Mouse (Mus musculus): Measurements from ENCODE around the gene Npy4r.
A peak's percentile ranks its signal among the peaks of the same experiment; 100 is the strongest.

Npy4r gene

DNA sequence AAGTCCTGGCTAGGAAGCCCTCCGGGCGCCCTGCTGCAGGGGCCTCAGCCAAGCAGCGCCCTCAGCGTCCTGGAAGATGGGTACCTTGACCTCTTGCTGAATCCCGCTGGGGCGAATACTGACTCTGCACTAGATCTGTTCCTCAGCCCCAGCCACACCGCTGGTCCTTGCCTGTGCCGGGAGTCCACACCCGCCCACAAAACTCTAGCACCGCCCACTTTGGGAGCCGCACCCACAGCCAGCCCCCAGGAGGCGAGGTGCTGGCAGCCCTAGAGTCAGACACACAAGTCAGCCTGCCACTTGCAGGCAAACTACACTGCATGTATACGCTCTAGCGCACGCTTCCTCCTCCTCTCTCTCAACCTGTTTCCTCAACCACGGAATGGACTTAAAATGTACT lies at the start of gene Npy4r:
TSS of gene Npy4r (minus strand) at position 148 of the 400 bp plus-strand sequence.
- peak; percentile 5 for DNase-seq (ENCODE audit: low read depth, low spot score)

DNA sequence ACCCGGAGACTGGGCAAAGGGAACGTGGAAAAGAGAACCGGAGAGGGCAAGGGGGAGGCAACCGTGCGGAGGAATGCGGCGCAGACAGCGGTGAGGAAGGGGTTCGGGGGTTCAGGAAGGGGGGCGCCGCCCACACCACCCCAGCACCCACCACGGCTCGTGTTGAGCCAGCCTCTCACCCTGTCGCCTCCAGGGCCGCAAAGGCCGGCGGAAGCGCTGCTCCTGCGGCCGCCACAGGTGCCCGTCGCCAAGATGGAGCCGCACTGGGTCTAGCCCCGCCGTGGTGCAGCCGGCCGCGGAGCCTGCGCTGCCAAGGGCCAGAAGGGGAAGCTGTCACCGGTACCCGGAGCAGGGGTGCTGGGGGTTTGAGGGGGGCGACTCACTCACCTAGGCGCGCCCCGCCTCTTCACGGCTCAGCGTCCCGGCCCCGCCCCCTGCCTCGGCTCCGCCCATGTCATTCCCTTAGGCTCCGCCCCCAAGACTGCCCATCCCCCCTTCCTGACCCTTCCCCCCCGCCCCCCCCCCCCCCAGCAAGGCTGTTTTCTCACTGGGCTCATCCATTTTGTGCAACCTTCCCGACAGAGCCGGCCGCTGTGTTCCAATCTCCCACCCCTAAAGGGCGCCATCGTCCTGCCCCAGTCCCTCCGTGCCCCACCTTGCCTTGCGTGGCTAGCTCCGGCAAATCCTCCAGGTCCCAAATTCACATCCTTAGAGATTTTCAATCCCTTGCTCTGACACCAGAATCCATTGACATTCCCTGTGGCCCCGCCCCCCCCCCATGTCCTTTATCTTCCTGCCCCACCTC lies 49.1 kb upstream of the Npy4r start, which contains the start of gene Gprin2:
TSS of gene Gprin2 (minus strand) at position 423 of the 805 bp plus-strand sequence.
- DNase-seq (ENCODE audit: low read depth, low spot score), result peak; percentile 47

DNA sequence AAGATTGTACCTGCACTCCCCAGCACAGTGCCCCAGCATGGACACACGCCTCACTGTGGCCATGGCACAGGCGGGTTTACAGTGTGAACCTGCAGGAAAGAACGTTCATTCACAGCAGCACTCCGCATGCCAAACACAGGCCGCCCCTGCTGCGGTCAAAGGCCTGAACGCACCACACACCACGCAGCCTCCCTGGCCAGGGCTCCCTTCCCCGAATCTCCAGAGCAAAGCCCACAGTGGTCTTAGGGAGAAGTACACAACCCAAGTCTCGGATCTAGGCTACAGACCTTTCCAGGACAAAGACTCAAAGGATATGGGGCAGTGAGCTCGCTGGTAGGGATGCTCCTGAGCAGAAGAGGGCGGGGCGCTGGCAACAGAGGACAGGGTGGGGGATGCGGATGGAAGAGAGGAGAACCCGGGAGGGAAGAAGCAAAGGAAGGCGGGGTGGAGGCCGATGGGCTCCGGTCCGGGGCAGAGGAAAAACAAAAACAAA lies 48.5 kb upstream of the Npy4r start:
- DNase-seq (ENCODE audit: low read depth, low spot score), result peak; percentile 61

DNA sequence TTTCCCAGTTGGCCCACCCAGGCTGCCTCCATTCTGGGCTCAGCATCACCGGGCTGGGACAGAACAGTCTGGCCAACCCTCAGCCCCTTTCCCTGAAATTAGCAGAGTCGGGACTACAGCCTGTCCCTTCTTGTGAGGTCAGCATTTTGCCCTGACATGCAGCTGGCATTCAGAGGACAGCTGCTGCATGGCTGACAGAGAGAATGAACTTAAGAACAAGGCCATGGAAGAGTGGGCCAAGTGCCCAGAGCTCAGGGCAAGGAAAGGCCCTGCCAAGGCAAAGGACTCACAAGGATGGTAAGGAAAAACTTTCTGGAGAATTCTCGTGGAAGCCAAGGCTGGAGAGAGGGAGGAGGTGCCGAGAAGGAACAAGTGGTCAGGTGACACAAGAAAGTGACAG lies 44.4 kb upstream of the Npy4r start:
- DNase-seq (ENCODE audit: low read depth, low spot score), result no peak

DNA sequence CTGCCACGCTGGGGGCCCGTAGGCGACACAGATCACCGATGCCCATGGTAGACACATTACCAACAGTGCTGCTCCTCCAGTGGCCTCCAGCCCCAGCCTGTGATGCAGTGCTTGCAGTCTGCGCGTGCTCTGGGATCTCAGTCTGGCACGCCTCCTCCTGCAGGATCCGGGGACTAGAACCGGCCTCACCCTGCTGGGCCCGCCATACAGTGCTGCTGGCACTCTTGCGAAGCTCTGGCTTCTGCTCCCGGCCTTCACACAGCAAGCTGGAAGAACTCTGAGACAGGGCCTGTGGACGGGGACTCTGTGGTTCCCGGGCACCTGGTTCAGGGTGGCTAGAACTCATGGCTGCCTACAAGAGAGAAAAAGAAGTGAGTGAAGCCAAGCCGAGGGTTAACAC lies 43.2 kb upstream of the Npy4r start:
- DNase-seq (ENCODE audit: low read depth, low spot score), result no peak

DNA sequence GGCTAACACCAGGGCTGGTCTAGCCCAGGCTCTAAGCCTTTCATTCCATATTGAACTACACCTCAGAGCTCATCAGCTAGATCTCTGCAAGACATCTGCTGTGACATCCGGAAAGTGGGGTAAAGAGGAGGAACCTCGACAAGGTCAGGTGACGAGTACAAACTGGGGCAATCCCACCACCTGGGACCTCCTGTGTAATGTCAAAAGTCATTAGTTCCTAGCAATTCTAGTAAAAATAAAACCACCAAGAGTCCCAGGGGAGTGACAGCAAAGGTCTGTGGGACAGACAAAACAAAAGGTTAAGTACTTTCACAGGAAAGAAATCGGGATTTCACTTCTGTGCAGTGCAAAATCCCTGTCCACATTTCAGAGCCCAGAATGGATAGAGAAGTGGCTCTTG lies 41.6 kb upstream of the Npy4r start:
- no peak for DNase-seq (ENCODE audit: low read depth, low spot score)

DNA sequence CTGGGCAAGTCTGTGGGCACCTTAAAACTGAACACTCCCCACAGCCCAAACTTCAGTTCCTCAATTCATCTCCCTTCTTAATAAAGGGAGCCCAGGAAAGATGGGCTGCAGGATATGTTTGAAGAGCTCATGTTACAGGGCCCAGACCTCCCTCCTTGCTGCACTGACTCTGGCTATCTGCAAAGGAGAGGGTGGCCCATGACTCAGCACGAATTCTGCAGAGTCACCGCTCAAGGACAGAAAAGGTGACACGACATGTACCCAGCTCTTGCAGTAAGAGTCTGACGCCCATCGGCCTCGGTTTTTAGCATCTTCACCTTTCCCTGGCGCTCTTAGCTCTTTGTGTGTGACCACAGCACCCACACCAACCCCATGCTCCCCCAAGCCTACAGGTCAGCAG lies 38.1 kb upstream of the Npy4r start:
- DNase-seq (ENCODE audit: low read depth, low spot score), result peak; percentile 14

DNA sequence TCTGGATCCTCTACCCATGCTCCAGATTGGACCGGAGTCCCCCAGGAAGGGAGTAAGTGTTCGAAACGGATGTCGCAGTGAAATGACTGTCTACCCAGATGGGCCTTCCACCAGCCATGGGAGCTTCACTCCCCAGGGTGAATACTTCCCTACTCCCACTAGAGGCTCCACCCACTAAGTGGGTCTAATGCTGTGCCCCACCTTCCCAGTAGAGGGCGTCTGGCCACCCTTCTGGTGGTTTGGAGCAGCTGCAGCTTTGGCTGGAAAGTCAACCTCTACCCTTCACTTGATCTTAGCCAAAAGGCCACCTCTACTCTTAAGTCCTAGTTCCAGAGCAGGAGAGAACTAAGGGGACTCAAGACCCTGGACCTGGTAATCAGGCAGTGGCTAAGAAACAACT lies 36.3 kb upstream of the Npy4r start:
- peak; percentile 37 for DNase-seq (ENCODE audit: low read depth, low spot score)

DNA sequence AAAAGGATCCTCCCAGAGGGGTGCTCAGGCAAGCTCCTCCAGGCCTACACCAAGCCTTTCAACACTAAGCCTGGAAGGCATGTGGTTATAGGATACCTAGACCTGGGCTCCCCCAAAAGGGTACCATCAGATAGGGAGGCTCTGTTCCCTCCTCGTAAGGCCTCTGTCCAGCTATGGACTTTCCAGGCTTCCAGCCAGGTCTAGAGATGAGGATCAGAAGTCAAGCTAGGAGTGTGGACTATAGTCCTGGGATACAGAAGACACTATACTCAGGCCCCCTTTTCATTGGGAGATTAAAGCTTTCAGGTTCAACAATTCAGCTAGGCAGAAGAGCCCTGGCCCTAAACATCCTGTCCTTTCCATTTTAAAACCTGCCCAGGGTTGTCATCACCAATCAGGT lies 30.8 kb upstream of the Npy4r start:
- DNase-seq (ENCODE audit: low read depth, low spot score), result no peak

DNA sequence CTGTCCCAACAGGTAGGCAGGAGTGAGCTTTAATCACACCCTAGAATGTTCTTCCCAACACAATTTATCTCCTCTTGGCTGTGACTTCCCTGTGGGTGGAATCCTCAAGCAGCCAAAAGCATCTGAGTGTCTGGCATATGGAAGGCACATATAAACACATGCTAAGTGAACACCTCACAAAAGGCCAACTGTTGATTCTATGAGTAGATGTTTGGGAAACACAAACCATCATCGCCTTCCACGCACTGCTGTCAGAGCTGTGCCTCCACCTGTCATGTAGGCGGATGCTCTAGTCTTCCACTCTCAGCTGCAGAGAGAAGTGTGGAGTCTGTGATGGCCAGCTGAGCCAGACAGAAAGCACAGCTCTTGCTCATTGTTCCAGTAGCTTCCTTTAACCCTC lies 27.1 kb upstream of the Npy4r start:
- DNase-seq (ENCODE audit: low read depth, low spot score), result peak; percentile 93

DNA sequence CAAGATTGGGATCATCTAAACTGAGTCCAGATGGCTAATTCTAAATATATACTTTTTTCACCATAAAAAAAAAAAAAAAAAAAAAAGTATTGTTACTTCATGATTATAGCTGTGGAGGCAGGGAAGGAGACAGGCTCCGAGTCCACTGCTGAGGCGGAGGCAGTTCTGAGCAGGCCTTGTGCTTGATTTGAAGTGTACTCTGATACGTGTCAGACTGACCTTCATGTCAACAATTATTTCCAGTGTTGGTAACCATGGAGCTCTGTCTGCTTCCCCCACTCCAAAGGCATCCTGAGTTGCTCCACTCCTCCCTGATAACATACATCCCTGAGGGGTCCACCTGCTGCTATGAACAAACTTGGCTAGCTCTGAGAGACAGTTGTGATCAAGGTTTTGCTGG lies 18.8 kb upstream of the Npy4r start:
- no peak for DNase-seq (ENCODE audit: low read depth, low spot score)

DNA sequence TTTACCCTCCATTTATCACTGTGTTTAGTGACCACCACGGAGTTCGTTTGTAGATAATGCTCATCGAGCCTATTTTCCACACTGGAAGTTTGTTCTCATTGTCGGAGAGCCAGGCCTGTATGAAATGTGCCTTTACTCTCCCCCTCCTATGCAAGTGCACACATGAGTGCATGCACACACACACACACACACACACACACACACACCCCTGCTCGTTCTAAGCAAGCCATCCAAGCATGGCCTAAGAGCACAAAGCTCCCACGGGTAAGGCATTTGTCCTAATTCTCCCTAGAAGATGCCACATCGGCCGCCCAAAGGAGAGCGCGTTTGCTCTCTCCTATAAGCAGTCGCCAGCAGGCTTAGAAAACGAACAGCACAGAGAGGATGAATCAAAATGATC lies 3.5 kb upstream of the Npy4r start:
- peak; percentile 9 for DNase-seq (ENCODE audit: low read depth, low spot score)

DNA sequence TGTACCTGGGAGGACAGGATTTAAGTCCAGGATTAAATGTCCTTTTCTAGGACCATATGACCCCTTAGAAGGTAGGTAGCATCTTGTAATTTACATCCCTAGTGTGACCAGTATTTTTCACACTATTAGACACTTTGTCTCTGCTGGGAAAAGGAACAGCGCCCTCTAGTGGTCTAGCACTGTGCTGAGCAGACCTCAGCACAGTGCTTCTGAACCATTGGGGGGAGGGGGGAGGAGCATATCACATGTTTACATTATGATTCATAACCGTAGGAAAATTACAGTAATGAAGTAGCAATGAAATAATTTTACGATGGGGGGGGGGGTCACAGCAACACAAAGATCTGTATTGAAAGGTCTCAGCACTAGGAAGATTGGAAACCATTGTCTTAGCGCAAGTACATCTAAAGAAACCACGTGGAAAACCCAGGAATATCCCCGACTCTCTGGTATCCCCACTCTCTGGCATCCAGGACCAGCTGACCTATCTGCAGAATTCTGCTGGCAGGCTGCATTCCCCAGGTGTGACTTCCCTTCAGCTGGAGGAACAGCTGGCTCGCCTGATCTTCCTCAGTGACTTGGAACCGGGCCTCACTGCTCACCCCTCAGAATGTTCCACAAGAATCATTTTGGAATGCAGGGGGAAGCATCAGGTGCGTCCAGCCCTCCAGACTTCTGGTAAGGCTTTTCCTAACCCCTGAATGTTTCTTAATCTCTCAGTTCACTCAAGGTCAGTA lies 2.5 kb upstream of the Npy4r start:
- peak; percentile 82 for DNase-seq (ENCODE audit: low read depth, low spot score)

DNA sequence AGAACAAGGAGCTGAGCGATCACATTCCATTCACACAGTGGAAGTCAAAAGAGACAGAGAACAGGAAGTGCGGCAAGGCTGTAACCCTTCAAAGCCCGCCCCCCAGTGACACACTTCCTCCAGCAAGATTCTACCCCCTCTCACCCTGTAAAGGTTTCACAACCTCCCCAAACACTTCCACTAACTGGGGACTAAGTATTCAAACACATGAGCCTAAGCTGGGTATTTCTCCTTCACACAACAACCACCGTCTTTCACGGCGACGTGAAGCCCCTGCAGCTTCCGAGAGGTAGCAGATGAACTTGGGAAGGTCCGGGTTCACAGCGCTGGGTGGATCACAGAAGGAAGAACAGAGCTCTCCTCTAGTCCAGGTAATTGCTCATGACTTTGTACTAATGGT lies 9.4 kb downstream of the Npy4r start:
- no peak for DNase-seq (ENCODE audit: low read depth, low spot score)

DNA sequence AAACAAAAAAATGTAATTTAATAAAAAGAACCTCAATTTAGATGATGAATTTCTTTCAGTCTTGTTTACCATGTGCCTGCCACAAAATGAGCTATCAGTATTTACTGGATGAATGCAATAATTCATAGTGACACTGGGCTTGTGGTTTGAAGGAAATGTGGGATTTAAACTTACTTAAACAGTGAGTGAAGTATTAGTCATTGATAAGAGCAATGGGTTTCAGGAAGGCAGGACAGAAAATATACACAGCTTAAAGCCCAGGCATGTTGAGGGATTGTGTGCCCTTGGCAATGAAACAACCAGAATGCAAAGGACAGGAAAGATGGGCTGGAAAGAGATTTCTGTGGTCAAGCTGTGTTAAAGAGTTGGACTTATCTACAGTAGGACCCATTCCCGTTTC lies 10.0 kb downstream of the Npy4r start:
- no peak for DNase-seq (ENCODE audit: low read depth, low spot score)

DNA sequence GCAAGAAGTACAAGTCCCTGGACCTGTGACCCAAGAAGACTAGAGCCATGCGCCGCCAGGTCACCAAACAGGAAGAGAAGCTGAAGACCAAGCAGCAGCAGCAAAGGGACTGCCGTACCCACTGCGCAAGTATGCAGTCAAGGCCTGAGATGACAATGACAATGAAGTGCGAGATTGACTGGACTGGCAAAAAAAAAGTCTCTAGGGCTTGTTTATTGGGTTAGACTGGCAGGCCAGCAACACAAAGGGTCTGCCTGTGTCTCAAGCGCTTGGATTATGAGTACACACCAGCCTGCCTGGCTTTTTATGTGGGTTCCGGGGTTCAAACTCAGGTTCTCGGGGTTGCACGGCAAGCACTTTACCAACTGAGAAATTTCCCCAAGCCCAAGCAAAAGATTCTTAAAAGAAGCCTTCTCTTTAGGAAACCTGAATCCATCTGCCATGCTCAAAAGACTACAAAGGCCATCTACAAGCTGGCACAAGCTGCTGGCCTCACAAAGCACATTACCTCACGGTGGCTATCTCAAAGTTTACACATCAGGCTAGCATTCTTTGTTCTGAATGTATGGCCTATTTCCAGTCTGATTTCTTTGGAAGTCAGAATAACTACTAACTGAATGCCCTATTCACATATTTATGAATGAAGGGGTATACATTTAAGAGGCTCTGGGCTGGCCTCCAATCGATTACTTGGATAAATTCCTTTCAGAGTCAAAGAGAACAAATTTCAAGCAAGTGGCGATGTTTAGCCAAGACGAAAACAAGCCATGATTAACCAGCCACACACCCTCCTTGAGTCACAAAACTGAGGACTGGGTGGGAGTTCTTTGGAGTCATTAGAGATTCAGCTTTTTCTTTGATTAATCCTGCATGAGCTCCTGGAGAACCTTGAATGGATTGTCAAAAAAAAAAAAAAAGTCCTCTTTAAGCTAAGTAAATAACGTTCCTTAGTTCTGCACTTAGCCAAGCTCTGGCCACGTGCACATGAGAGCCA lies 12.3 kb downstream of the Npy4r start:
- DNase-seq (ENCODE audit: low read depth, low spot score), result no peak

DNA sequence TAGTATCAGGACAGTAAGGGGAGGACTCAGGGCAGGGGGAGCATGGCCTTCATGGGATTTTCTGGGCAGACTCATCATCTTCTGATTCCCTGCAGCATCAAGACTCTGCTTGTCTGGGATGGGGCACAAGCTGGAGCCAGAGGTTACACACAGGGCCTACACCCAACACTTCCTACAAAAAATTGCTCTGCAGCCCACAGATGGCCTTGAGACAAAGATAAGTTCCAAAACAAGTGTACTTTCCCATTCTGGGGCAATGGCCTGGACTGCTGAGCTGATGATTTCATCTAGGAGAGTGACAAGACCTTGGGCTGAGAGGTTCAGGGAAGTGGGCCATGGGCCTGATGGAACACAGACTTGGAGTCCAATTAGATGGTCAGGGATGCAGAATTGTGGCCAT lies 16.9 kb downstream of the Npy4r start:
- DNase-seq (ENCODE audit: low read depth, low spot score), result no peak

DNA sequence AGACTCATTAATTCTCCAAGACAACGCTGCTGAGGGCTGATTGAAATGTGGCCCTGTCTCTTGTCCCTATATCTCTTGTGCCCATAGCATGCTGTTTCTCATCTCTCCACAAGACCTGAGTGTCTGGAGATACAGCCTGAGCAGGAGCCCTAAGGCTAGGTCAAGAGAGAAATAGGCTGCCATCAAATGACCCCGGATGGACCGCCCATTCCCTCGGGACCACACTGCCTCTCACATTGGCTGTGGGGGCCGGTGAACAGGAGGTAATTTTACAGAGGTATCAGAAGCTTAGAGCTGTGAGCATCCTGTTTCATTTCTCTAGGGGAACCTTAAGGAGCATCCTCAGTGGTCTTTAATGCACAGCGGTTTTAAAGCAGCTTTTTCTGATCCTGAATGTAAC lies 21.1 kb downstream of the Npy4r start:
- DNase-seq (ENCODE audit: low read depth, low spot score), result peak; percentile 7

DNA sequence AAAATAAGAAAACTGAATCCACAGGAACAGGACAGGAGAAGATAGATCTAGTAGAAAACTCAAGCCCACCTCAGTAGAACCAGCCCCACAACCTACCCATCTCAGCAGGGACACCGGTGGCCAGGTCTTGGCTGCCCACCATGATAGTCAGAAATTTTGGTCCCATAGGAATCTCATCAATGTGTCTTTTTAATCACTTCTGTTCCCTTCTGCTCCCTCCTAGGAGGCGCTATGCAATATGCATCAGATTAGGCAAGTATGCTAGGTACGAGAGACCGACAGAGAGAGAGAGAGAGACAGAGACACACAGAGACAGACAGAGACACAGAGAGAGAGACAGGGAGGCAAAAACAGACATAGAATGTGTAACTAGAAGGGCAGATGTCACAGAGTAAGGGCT lies 30.6 kb downstream of the Npy4r start:
- no peak for DNase-seq (ENCODE audit: low read depth, low spot score)

DNA sequence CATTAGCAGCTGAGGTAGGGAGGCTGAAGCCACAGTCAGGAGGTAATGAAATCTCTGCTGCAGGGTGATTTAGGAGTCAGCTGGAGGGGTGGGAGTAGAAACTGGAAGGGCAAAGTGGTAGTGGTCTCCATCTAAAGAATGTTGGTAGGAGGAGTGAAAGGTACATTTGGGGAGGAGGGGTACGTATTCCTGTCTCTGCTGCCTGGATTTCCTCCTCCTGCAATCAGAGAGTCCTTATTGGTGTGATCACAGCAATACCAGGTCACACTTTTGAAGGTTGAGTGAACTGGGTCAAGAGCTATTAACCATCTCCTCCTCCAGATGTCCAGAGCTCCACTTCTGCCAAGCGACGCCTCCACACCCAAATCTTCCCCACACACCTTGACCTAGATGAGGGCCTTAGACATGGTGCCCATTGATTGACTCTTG lies 31.4 kb downstream of the Npy4r start:
- no peak for DNase-seq (ENCODE audit: low read depth, low spot score)

DNA sequence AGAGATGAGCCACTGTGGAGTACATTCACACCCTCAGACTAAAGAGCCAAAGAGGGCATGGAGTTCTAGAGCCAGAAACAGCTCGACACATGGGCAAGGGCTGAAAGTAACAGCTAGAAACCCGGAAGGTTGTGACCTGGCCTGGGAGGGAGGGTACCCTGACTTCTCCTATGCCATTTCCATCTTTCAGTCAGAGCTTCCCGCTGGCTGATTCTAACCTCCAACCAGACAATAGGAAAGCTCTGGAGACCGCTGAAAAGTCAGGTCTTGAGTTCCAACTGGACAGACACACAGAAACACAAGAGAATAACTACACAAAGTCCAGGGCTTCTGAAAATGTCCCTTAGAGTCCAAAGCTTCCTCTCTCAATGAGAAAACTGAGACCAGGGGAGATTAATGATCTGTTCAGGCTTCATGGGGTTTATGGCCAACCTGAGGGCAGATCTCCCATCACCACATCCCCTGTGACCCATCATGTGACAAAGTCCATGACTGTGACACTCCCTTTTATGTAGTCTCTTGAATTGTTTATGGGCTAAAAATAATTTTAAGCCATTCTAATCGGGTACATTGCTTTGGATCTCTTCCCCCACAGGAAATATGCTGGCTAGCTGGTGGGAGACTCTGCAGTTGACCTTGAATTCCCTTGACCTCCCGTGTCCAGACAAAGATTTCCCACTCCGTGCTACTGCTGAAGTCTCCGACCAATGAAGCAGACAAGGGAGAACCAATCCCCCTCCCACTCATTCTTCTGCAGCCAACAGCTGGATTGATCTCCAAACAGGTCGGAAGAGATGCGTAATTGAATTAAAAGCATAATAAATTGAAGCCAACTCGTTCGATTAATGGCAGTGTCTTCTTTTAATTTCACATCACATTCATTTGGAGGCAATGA lies 32.0 kb downstream of the Npy4r start:
- no peak for DNase-seq (ENCODE audit: low read depth, low spot score)
